Mouse (Mus musculus): ENCODE measurements around the gene Tmprss11a.

DNA sequence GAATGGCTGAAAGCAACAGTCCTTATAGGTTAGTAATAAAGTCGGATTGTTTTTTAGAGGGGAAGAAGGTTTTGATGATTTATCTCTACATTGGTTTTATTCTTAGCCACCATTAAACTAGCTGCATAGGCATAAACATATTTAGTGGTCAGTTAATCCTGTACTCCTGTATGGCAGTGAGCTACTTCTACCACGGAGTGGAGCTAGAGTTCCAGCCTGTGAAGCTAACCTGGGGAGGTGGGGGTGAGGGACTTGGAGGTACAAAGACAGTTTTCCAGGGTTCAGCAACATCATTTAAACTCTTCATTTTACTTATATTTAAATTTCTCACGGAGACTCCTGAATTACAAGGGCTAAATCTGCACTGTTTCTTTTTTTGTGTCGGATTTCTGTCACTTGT lies 49.3 kb downstream of the Tmprss11a start:
- no peak for TF ChIP-seq USF1 (IDR thresholded peaks at IDR 0.05; ENCODE audit: low read depth)
- TF ChIP-seq CTCF (IDR thresholded peaks at IDR 0.05; ENCODE audit: control insufficient read depth, insufficient read depth, insufficient read length) = no peak
- no peak for TF ChIP-seq MYOD1 (IDR thresholded peaks at IDR 0.05; ENCODE audit: control insufficient read depth, insufficient read length, low read depth)
- no peak for TF ChIP-seq MYOG (IDR thresholded peaks at IDR 0.05; ENCODE audit: control insufficient read depth, extremely low read depth, insufficient read length)
- no peak for TF ChIP-seq FOSL1 (IDR thresholded peaks at IDR 0.05; ENCODE audit: insufficient read depth, low read length, poor library complexity, severe bottlenecking)
- TF ChIP-seq MAX (IDR thresholded peaks at IDR 0.05) = no peak
